21 mouse cellular contexts compared by ENCODE assay signal in the genomic region with DNA sequence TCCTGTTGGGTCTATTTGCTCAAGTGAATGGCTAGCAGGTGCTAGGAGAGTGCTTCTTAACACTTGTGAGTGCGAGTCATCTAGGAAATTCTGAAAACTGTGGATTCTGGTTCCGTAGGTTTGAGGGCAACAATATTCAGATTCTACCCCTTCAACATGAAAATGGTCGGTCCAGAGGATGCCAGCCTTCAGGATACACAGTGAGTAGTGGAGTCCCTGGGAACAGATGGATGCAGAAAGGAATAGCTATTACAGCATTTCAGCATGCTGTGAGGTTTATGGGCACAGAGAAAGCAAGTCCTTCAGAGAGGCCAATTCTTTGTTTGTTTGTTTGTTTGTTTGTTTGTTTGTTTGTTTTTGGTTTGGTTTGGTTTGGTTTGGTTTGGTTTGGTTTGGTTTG.
DNase-seq lines count a peak whose midpoint lies in the region; ATAC-seq lines count a peak whose summit lies in the region.
"Had no signal": no experiment of that assay in that cellular context is flagged by ENCODE, and none has a peak within 500 bp of the region (broad histone marks: within the 10 kb centered on the region; RNA-seq: fewer than 3 reads in every experiment).

No protein-coding gene starts in this region.

- no peaks in the 10 kb centered on the region for H3K4me1 ChIP-seq in heart, embryonic 12.5 days (replicated peaks)
- H3K4me1 ChIP-seq: forebrain, embryonic 10.5 days; forebrain, embryonic 13.5 days; heart, embryonic 10.5 days; hindbrain, embryonic 12.5 days; hindbrain, embryonic 15.5 days had no signal

- H3K4me2 ChIP-seq in heart, embryonic 12.5 days: no peak overlapping the region
- H3K4me2 ChIP-seq: forebrain, embryonic 13.5 days; hindbrain, embryonic 12.5 days; hindbrain, embryonic 15.5 days had no signal

- no peak overlapping the region for H3K4me3 ChIP-seq in heart, embryonic 12.5 days
- H3K4me3 ChIP-seq: forebrain, embryonic 10.5 days; forebrain, embryonic 13.5 days; heart, adult 2 months; heart, embryonic 10.5 days; hindbrain, embryonic 12.5 days; hindbrain, embryonic 15.5 days had no signal

- 79% methylated on average over 3 of the region's 3 CpGs for WGBS in heart, embryonic 12.5 days

- ATAC-seq in heart, embryonic 12.5 days (ENCODE audit: insufficient number of reproducible peaks, low FRiP score): no peak
- ATAC-seq: CD4-positive, CD25-positive, alpha-beta regulatory T cell, adult 4 months; forebrain, embryonic 13.5 days; intestine, postnatal 0 days had no signal

- no peaks in the 10 kb centered on the region for H3K27me3 ChIP-seq in heart, embryonic 12.5 days (replicated peaks)
- H3K27me3 ChIP-seq: forebrain, embryonic 13.5 days; hindbrain, embryonic 12.5 days; hindbrain, embryonic 15.5 days had no signal

- peak; percentile 41 for DNase-seq in heart, adult 11 months
- DNase-seq in cerebellum, adult 18-20 months: peak; percentile 39 to 40
- peak; percentile 68 for DNase-seq in cerebellum, adult 9-10 months
- peak; percentile 21 to 34 for DNase-seq in cerebellum, postnatal 36 days
- DNase-seq in frontal cortex, postnatal 25 days (ENCODE audit: low spot score in 2 of 2): no peak
- DNase-seq in heart, adult 18-20 months: no peak
- DNase-seq in kidney, adult 8-10 months: no peak
- DNase-seq: adrenal gland, adult 2 months; adrenal gland, postnatal 14 days; gastrocnemius, adult 2 months; gastrocnemius, postnatal 14 days; heart, adult 2 months; kidney, adult 2 months had no signal

- H3K27ac ChIP-seq in heart, embryonic 12.5 days (ENCODE audit: poor library complexity, severe bottlenecking): no peak overlapping the region
- H3K27ac ChIP-seq: forebrain, embryonic 10.5 days; forebrain, embryonic 13.5 days; gastrocnemius, adult 2 months; heart, adult 2 months; heart, embryonic 10.5 days; hindbrain, embryonic 12.5 days; hindbrain, embryonic 15.5 days had no signal

- H3K9me3 ChIP-seq in heart, embryonic 12.5 days (replicated peaks): no peaks in the 10 kb centered on the region
- H3K9me3 ChIP-seq: forebrain, embryonic 10.5 days; forebrain, embryonic 13.5 days; heart, embryonic 10.5 days; hindbrain, embryonic 12.5 days; hindbrain, embryonic 15.5 days had no signal

- H3K9ac ChIP-seq in heart, embryonic 12.5 days: no peak overlapping the region
- H3K9ac ChIP-seq: forebrain, embryonic 13.5 days; hindbrain, embryonic 12.5 days; hindbrain, embryonic 15.5 days had no signal

- no peaks in the 10 kb centered on the region for H3K36me3 ChIP-seq in heart, embryonic 12.5 days
- H3K36me3 ChIP-seq: forebrain, embryonic 10.5 days; heart, embryonic 10.5 days; hindbrain, embryonic 12.5 days; hindbrain, embryonic 15.5 days had no signal

Comparison
In these comparisons a context has a peak if more than half of its experiments do, and no peak if none do; other contexts are left out.
1. DNase-seq: peak in heart, adult 11 months (single experiment), cerebellum, adult 18-20 months (2 of 2), cerebellum, adult 9-10 months (single experiment) and cerebellum, postnatal 36 days (2 of 2); none in frontal cortex, postnatal 25 days (0 of 2), heart, adult 18-20 months (0 of 2) and kidney, adult 8-10 months (0 of 2).